Mouse (Mus musculus) stomach, postnatal 0 days (tissue): ENCODE data around the gene Prop1.

Experiments used
- CTCF ChIP-seq: IDR thresholded peaks from 2 replicates; pipeline ENCODE4 v1.5.1; 2016; ENCODE audit warnings: antibody characterized with exemption, low read depth, mild to moderate bottlenecking, moderate library complexity
- EP300 ChIP-seq: optimal IDR thresholded peaks from 2 replicates; pipeline ENCODE3; 2016; ENCODE audit warnings: antibody characterized with exemption

GRCm38 (mm10) chr11:50931451-50931866 is 22.1 kb downstream of the Prop1 start, which contains the start of gene Zfp354b:
- TF ChIP-seq EP300 (no peak), CTCF (no peak)
